Mouse (Mus musculus) limb, embryonic 14.5 days (tissue): ENCODE results near the gene Rbm20. TPM values are rescaled to one million over a fixed set of nuclear protein-coding genes. Genes with fewer than 3 reads are reported as not detected.

Experiments
- ATAC-seq: fragments of 200-750 bp; cut with Nextera tagmentation; 2 replicates; pipeline ENCODE4 v1.8.0; 2017; ENCODE audit warnings: low read depth, moderate number of reproducible peaks, moderate TSS enrichment; ENCODE audit not compliant: low FRiP score
- DNase-seq: peaks from one replicate; pipeline ENCODE4 v3.0.0-alpha.2; 2015; ENCODE audit warnings: low spot score
- H3K27ac ChIP-seq: fragments of 300-500 bp; sonication (generic); replicated peaks from 2 replicates; pipeline ENCODE4 v1.5.1; 2014; ENCODE audit warnings: low read depth, mild to moderate bottlenecking, low read length, moderate library complexity, mixed read lengths
- H3K27me3 ChIP-seq: fragments of 300-500 bp; sonication (generic); 2 replicates; pipeline ENCODE4 v1.6.1; 2014; ENCODE audit warnings: low read length, mixed read lengths; ENCODE audit not compliant: control insufficient read depth, insufficient read depth
- H3K36me3 ChIP-seq: fragments of 300-500 bp; sonication (generic); 2 replicates; pipeline ENCODE4 v1.6.1; 2014; ENCODE audit warnings: mild to moderate bottlenecking, low read length, moderate library complexity, mixed read lengths; ENCODE audit not compliant: control insufficient read depth, insufficient read depth
- H3K4me1 ChIP-seq: fragments of 300-500 bp; sonication (generic); 2 replicates; pipeline ENCODE4 v1.6.1; 2014; ENCODE audit warnings: antibody characterized with exemption, low read length, mixed read lengths; ENCODE audit not compliant: control insufficient read depth, insufficient read depth
- H3K4me2 ChIP-seq: fragments of 300-500 bp; sonication (generic); replicated peaks from 2 replicates; pipeline ENCODE4 v1.6.1; 2014; ENCODE audit warnings: low read depth, mild to moderate bottlenecking, low read length, moderate library complexity; ENCODE audit not compliant: severe bottlenecking
- H3K4me3 ChIP-seq: fragments of 300-500 bp; sonication (generic); replicated peaks from 2 replicates; pipeline ENCODE4 v1.5.1; 2014; ENCODE audit warnings: low read length
- H3K9ac ChIP-seq: fragments of 300-500 bp; sonication (generic); 2 replicates; pipeline ENCODE4 v1.6.1; 2014; ENCODE audit warnings: mild to moderate bottlenecking, low read depth, low read length, moderate library complexity; ENCODE audit not compliant: severe bottlenecking
- H3K9me3 ChIP-seq: fragments of 300-500 bp; sonication (generic); 2 replicates; pipeline ENCODE4 v1.6.1; 2016; ENCODE audit warnings: low read length; ENCODE audit not compliant: control insufficient read depth
- POLR2A ChIP-seq: fragments of 200-500 bp; IDR thresholded peaks from 2 replicates; pipeline ENCODE4 v1.8.0; 2012; ENCODE audit warnings: inconsistent platforms, mild to moderate bottlenecking, moderate library complexity, borderline replicate concordance; ENCODE audit not compliant: insufficient read depth, insufficient read length; ENCODE audit errors: extremely low read depth
- WGBS: fragments of 180-500 bp; shearing (Covaris S2); extraction: QIAGEN DNeasy Blood & Tissue Kit; methylation state at CpG from one replicate; pipeline ENCODE4 v1.1.7; 2014; 5-methylcytosine and 5-hydroxymethylcytosine counted together
- polyA plus RNA-seq, 2 experiments: library from polyadenylated mRNA; depleted of rRNA in 1 of 2; stranded (reverse) in 1 of 2; unstranded in 1 of 2; fragments of >200 nt; fragmentation: Nextera tagmentation in 1 of 2; extraction: Ambion mirVana in 1 of 2; gene quantifications; 2 replicates each; pipeline versions ENCODE4 v1.2.1 to v1.2.3; 2012 to 2014

Rbm20 gene
- polyA plus RNA-seq, 2 experiments: 5.5 to 10.0 TPM

- no peak overlapping the region for H3K27ac ChIP-seq
- no peak for ATAC-seq
- no peak overlapping the region for H3K9ac ChIP-seq
- no peak for DNase-seq
- 80% methylated on average over 5 of the region's 5 CpGs for WGBS
- H3K4me1 ChIP-seq: no peaks in the 10 kb centered on the region
- no peak overlapping the region for H3K4me2 ChIP-seq
- no peak overlapping the region for H3K4me3 ChIP-seq
- no peaks in the 10 kb centered on the region for H3K27me3 ChIP-seq
- TF ChIP-seq POLR2A: no peak
- peaks cover 5% of the 10 kb centered on the region; the same call in 1 of the 2 replicates for H3K9me3 ChIP-seq
- H3K36me3 ChIP-seq: no peaks in the 10 kb centered on the region
Measured at GRCm38 (mm10) chr19:53755346-53755745, 78.2 kb downstream of the Rbm20 start.

GRCm38 (mm10) chr19:53757432-53758109 is 80.5 kb downstream of the Rbm20 start:
- H3K27ac ChIP-seq: no peak overlapping the region
- H3K4me2 ChIP-seq: no peak overlapping the region
- ATAC-seq: no peak
- TF ChIP-seq POLR2A: no peak
- no peak overlapping the region for H3K4me3 ChIP-seq
- H3K9ac ChIP-seq: no peak overlapping the region
- no peaks in the 10 kb centered on the region for H3K27me3 ChIP-seq
- H3K9me3 ChIP-seq: peaks cover 5% of the 10 kb centered on the region; the same call in 1 of the 2 replicates
- no peaks in the 10 kb centered on the region for H3K4me1 ChIP-seq
- DNase-seq: no peak
- no peaks in the 10 kb centered on the region for H3K36me3 ChIP-seq
- WGBS: 87% methylated on average over 17 of the region's 17 CpGs

GRCm38 (mm10) chr19:53758881-53759418 is 81.8 kb downstream of the Rbm20 start:
- Histone ChIP-seq H3K4me1 (no peaks in the 10 kb centered on the region), H3K36me3 (no peaks in the 10 kb centered on the region), H3K27ac (no peak overlapping the region), H3K9ac (no peak overlapping the region), H3K27me3 (no peaks in the 10 kb centered on the region), H3K4me2 (no peak overlapping the region), H3K9me3 (peaks cover 5% of the 10 kb centered on the region; the same call in 1 of the 2 replicates), H3K4me3 (no peak overlapping the region)
- DNase-seq (no peak), ATAC-seq (no peak)
- WGBS: 64% methylated on average over 2 of the region's 2 CpGs
- no peak for TF ChIP-seq POLR2A

- TF ChIP-seq POLR2A: no peak
- H3K36me3 ChIP-seq: no peaks in the 10 kb centered on the region
- no peaks in the 10 kb centered on the region for H3K4me1 ChIP-seq
- DNase-seq (no peak), ATAC-seq (no peak)
- H3K27me3 ChIP-seq: no peaks in the 10 kb centered on the region
- H3K4me2 ChIP-seq: no peak overlapping the region
- no peak overlapping the region for H3K9ac ChIP-seq
- H3K4me3 ChIP-seq: no peak overlapping the region
- 78% methylated on average over 17 of the region's 17 CpGs for WGBS
- H3K27ac ChIP-seq: no peak overlapping the region
- peaks cover 5% of the 10 kb centered on the region; the same call in 1 of the 2 replicates for H3K9me3 ChIP-seq
Measured at GRCm38 (mm10) chr19:53760125-53761101, 83.3 kb downstream of the Rbm20 start.
